Mouse (Mus musculus): ENCODE data around the gene Gm13283. TPM values are rescaled to one million over a fixed set of nuclear protein-coding genes. Genes with fewer than 3 reads are reported as not detected.
"Not testable (repeated sequence)": the region's sequence is repeated elsewhere in the genome, so short reads cannot be mapped to it uniquely, and the experiment has no call there.

Gene Gm13283
- not detected in 2 replicates for total RNA-seq (2014; rRNA removed)
- polyA plus RNA-seq (2015; fragmentation: Nextera tagmentation; extraction: Ambion mirVana): not detected in 2 replicates

DNA sequence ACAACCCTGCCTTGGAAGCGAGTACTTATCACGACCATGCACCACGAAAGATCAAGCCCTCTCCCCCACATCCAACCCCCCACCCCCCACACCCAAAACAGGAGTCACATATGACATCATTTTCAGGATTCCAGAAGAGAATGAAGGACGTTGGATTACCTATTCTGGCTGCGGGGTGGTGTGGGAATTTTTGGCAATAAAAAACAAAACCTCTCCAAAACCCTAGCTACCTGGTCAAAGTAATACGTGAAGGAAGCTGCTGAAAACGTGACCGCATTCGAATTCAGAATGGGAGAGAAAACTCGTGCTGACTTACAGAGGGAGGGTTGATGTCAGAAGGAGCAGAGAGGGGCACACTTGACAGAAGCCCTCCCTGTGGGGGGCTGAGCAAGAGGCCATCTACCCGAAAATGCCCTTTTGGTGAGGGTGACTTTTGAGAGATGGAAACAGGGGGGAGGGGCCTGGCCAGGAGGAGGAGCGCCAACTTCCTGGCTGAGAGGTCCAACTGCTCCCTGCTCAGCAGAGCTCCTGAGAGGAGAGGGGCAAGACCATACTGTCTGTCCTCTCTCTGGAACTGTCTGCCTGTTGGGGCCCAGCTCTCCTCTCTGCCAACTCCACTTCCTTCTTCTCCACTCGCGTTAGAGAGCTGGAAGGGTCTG is at the start of gene Gm13283:
TSS of gene Gm13283 (plus strand) at position 510 of the 659 bp plus-strand sequence.
- ATAC-seq (ENCODE audit: low FRiP score); H3K9ac ChIP-seq (replicated peaks; ENCODE audit: low read length, poor library complexity, severe bottlenecking); H3K36me3 ChIP-seq (ENCODE audit: insufficient read depth, low read length); H3K27ac ChIP-seq (ENCODE audit: low read depth, low read length); H3K4me1 ChIP-seq (ENCODE audit: insufficient read depth, low read length); H3K9me3 ChIP-seq (ENCODE audit: low read length); H3K27me3 ChIP-seq (ENCODE audit: insufficient read depth, low read length); DNase-seq (ENCODE audit: low spot score): not testable (repeated sequence)
- peak within 1 kb of the TSS; percentile 42 for H3K4me2 ChIP-seq (ENCODE audit: low read depth, low read length, poor library complexity, severe bottlenecking)
- peak within 1 kb of the TSS; percentile 20; the same call in 1 of the 2 replicates for H3K4me3 ChIP-seq (ENCODE audit: low read depth, low read length)
- 37% methylated on average over 6 of the region's 14 CpGs for whole genome bisulfite sequencing

- Histone ChIP-seq H3K4me1 (ENCODE audit: insufficient read depth, low read length) (peaks cover 6% of the 10 kb centered on the region; the same call in 1 of the 2 replicates), H3K36me3 (ENCODE audit: insufficient read depth, low read length) (peaks cover 11% of the 10 kb centered on the region), H3K9ac (replicated peaks; ENCODE audit: low read length, poor library complexity, severe bottlenecking) (no peak overlapping the region), H3K4me3 (ENCODE audit: low read depth, low read length) (no peak overlapping the region), H3K4me2 (ENCODE audit: low read depth, low read length, poor library complexity, severe bottlenecking) (no peak overlapping the region), H3K9me3 (ENCODE audit: low read length) (no peaks in the 10 kb centered on the region), H3K27me3 (ENCODE audit: insufficient read depth, low read length) (no peaks in the 10 kb centered on the region), H3K27ac (ENCODE audit: low read depth, low read length) (no peak overlapping the region)
- 78% methylated on average over 1 of the region's 1 CpGs for WGBS
- no peak for ATAC-seq (ENCODE audit: low FRiP score)
- no peak for TF ChIP-seq CTCF (IDR thresholded peaks at IDR 0.05)
- DNase-seq (ENCODE audit: low spot score): no peak
Measured at GRCm38 (mm10) chr4:88714281-88714680, 45.6 kb upstream of the Gm13283 start.

DNA sequence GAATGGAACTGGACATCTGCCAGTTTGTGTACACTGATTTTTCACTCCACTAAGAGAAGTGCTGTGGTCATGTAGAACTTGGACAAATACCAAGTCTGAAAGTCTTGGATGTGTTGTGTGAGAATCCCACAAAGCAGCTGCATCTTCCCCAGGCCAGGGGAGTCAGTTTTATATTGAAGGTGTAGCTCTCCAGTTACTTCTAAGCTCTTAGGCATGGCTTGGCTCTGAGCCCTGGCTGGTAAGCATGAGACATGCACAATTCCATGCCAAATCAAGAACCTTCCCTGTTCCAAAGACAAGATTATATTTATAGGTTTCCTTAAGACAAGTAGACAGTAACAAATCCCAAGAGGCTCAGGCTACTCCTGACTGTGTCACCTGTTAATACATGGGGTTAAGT is 44.9 kb upstream of the Gm13283 start:
- TF ChIP-seq CTCF (IDR thresholded peaks at IDR 0.05): no peak
- Histone ChIP-seq H3K9me3 (ENCODE audit: low read length) (no peaks in the 10 kb centered on the region), H3K27ac (ENCODE audit: low read depth, low read length) (no peak overlapping the region), H3K36me3 (ENCODE audit: insufficient read depth, low read length) (peaks cover 11% of the 10 kb centered on the region), H3K4me3 (ENCODE audit: low read depth, low read length) (no peak overlapping the region), H3K9ac (replicated peaks; ENCODE audit: low read length, poor library complexity, severe bottlenecking) (no peak overlapping the region), H3K4me2 (ENCODE audit: low read depth, low read length, poor library complexity, severe bottlenecking) (no peak overlapping the region), H3K27me3 (ENCODE audit: insufficient read depth, low read length) (no peaks in the 10 kb centered on the region), H3K4me1 (ENCODE audit: insufficient read depth, low read length) (peaks cover 11% of the 10 kb centered on the region)
- ATAC-seq (ENCODE audit: low FRiP score) (no peak), DNase-seq (ENCODE audit: low spot score) (no peak)

DNA sequence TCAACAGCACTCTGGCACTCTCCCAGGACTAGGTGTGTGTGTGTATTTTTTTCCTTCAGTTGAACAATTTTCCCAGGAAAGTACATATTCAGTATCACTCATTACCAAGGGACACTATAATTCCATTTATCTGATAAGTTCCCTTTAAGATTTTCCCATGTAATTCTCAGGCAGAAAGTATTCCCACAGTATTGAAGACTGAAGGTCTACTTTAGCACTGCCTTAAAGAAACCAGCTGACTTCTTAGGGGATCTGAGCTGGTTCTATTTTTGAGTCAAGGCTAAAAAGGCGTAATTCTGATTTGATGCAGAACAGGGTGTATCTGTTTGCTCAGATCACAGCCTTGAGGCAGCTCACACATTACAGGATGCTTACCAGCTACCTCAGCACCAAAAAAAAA is 41.2 kb upstream of the Gm13283 start:
- ATAC-seq (ENCODE audit: low FRiP score) (no peak), DNase-seq (ENCODE audit: low spot score) (no peak)
- Histone ChIP-seq H3K4me2 (ENCODE audit: low read depth, low read length, poor library complexity, severe bottlenecking) (peak overlapping the region; percentile 50), H3K27ac (ENCODE audit: low read depth, low read length) (no peak overlapping the region), H3K9me3 (ENCODE audit: low read length) (no peaks in the 10 kb centered on the region), H3K4me1 (ENCODE audit: insufficient read depth, low read length) (peaks cover 19% of the 10 kb centered on the region), H3K4me3 (ENCODE audit: low read depth, low read length) (peak overlapping the region; percentile 28), H3K36me3 (ENCODE audit: insufficient read depth, low read length) (peaks cover 11% of the 10 kb centered on the region), H3K9ac (replicated peaks; ENCODE audit: low read length, poor library complexity, severe bottlenecking) (no peak overlapping the region), H3K27me3 (ENCODE audit: insufficient read depth, low read length) (no peaks in the 10 kb centered on the region)
- 39% methylated on average over 1 of the region's 1 CpGs for WGBS
- TF ChIP-seq CTCF (IDR thresholded peaks at IDR 0.05): no peak

DNA sequence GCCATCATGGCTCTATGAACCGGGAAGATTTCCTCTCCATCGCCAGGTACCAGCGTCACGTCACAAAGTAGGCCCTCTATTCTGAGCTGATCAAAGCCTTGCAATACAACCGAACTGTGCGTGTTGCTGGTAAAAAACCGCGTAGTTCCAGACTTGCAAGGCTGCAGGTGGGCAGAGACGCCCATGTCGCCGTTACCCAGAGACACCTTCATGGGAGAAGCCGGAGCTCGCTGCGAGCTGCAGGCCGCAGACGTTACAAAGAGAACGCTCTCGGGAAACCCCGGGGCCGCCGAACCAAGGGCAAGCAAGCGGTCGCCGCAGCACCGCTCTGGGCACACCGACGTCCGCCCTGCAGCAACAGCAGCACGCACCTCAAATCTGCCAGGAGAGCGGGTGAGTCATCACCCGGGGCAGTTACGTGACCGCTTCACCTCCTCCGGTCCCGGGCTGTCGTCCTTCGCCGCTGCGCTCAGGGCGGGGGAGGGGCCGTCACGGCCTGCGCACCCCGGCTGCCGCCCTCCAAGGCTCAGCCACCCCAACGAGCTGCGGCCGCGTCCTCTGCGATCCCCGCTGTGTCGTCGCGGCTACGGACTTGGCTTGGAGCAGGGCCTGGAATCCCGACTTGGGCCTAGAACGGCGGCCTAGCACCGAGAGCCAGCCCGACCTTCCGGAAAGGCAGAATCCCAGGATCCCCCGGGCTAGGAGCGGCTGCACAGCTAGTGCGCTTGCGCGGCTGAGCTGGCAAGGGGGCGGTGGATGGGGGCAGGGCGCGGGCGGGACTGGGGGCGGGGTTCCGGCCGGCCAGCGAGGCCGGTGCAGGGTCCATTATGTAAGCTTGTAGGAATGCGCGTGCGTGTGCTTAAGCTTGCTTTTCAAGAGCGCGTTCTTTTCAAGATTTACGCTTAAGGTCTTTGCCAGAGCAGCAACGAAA is 37.9 kb upstream of the Gm13283 start, which contains the start of the genes Gm26566 and Klhl9:
TSS of gene Gm26566 (plus strand) at position 15 of the 931 bp plus-strand sequence.
TSS of gene Klhl9 (minus strand) at position 675 of the 931 bp plus-strand sequence.
- Histone ChIP-seq H3K27me3 (ENCODE audit: insufficient read depth, low read length) (no peaks in the 10 kb centered on the region), H3K9ac (replicated peaks; ENCODE audit: low read length, poor library complexity, severe bottlenecking) (peak within 1 kb of the TSS; percentile 96), H3K4me2 (ENCODE audit: low read depth, low read length, poor library complexity, severe bottlenecking) (peak within 1 kb of the TSS; percentile 75), H3K36me3 (ENCODE audit: insufficient read depth, low read length) (peaks cover 3% of the 10 kb centered on the region; the same call in 1 of the 2 replicates), H3K4me1 (ENCODE audit: insufficient read depth, low read length) (peaks cover 19% of the 10 kb centered on the region), H3K4me3 (ENCODE audit: low read depth, low read length) (peak within 1 kb of the TSS; percentile 96), H3K9me3 (ENCODE audit: low read length) (no peaks in the 10 kb centered on the region), H3K27ac (ENCODE audit: low read depth, low read length) (peak within 1 kb of the TSS; percentile 99)
- no peak for TF ChIP-seq CTCF (IDR thresholded peaks at IDR 0.05)
- DNase-seq (ENCODE audit: low spot score) (peak; percentile 97), ATAC-seq (ENCODE audit: low FRiP score) (peak; percentile 98)
- under 1% methylated on average over 75 of the region's 82 CpGs for WGBS
